Mouse (Mus musculus) adrenal gland, adult 18-20 months (tissue): ENCODE results near the gene Marveld3. TPM values are rescaled to one million over a fixed set of nuclear protein-coding genes. Genes with fewer than 3 reads are reported as not detected.

ENCODE experiments used
- DNase-seq, 2 experiments: peaks; one replicate each; pipeline ENCODE4 v3.0.0; 2021 to 2022; ENCODE audit warnings: low spot score in 2 of 2
- long read RNA-seq, 2 experiments: library from polyadenylated mRNA; stranded (forward); transcript quantifications; one replicate each; pipeline ENCODE4 v2.0.0; 2021
- total RNA-seq, 2 experiments: library from RNA; stranded (reverse); gene quantifications; 1 replicate in 1 of 2; 2 replicates in 1 of 2; pipeline ENCODE4 v1.2.3; 2021

Marveld3 gene
- under 1 TPM; 0.19 to 0.23 TPM for total RNA-seq
- long read RNA-seq, experiment 1, result 0 reads
- long read RNA-seq, experiment 2, result 0 reads

DNA sequence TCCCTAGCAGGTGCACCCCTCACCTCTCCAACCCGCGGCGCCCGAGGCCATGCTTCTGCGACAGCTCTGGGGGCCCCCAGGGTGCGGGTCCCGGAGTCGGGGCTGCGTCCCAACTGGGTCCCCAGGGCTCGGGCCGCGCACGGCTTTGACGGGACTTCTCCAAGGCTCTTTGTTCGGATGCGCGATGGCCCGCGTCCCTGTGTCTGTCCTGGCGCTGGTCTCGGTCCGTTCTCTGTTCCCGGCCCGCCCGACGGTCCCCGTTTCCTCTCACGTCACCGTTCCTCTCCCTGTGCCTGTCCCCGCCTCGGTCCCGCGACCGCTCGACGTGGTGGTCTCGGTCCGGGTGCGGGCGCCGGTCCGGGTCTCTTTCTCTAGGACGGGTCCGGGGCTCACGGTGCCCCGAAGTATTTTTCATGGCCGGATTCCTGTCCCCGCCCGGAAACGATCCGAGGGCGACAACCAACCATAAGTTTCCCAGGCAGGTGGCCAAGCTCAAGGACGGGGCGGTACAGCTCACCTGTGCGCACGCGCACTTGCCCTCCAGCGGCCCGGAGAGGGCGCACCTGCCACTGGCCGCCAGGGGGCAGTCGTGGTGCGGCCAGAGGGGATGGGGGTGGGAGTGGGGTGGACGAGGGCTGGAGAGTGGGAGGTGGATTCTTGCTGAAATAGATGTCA lies at the start of gene Marveld3:
Gene Marveld3 (minus strand): TSS at position 511 of the 675 bp plus-strand sequence.
- DNase-seq, result no peak

DNA sequence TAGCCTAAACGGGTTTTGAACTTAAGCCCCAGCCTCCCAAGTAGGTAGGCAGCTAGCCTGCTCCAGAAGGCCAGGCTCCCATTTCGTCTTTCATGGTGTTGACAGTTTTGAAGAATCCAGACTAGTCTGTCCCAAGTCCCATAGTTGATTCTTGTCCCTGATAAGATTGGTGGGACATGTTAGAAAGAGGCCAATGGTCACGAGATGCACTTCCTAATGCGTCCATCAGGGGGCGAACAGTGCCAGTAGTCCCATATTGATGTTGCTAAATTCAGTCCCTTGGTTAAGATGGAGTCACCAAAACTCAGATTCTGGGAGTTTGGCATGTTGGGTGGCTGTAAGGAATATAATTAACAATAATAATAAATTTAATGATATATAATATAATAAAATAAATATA lies 48.9 kb upstream of the Marveld3 start:
- peak; percentile 54 to 57 for DNase-seq

- DNase-seq, result no peak
These were observed 47.0 kb upstream of the Marveld3 start for GRCm38 (mm10) chr8:110008995-110009446.

- no peak for DNase-seq
These were observed 46.4 kb upstream of the Marveld3 start for GRCm38 (mm10) chr8:110008228-110008994.

DNA sequence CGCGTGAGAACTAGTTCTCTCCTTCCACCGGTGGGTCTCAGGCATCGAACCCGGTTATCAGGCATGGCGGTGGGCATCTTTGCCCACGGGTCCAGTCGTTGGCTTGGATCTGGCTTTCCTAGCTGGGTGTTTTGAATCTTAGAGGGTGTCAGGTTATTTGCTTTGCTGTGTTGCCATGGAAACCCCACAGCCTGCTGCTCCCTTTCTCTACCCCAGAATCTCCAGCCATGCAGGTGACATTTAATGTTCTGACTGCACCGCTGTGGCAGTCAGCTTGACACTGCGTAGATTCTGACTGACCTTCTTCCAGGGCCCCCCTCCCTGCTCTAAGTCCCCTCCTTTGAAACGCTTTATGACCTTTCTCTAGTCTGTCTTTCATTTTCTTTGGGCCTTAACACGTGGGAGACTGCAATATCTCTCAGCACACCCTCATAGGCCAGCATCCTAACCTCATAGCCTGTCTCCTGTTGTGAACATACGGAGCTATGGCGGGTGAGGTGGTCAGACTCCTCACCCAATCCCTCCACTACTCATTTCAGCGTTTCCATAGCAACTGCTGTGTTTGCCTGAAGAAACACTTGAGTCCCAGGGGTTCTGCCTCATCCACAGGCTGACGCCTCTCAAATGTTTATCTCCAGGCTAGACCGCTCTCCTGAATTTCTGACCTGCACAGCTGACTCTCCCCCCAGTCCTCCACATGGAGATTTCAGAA lies 44.5 kb upstream of the Marveld3 start:
- DNase-seq, result no peak

DNA sequence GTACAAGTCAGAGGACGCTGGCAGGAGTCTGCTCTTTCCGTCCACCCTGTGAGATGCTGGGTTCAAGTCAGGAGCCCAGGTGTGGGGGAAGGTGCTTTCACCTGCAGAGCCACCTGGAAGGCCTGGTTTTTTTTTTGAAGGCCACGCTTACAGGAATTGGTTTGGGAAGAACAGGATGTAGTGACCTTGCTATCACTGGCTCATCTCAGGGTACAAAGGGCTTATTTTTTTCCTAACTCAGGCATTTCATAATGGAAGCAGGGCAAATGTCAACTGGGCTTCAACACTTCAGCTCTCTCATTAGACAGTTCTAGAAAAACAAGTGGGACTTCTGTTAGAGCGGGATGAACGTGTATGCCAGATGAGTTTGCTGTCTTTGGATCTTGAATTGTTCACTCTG lies 42.3 kb upstream of the Marveld3 start:
- no peak for DNase-seq

DNA sequence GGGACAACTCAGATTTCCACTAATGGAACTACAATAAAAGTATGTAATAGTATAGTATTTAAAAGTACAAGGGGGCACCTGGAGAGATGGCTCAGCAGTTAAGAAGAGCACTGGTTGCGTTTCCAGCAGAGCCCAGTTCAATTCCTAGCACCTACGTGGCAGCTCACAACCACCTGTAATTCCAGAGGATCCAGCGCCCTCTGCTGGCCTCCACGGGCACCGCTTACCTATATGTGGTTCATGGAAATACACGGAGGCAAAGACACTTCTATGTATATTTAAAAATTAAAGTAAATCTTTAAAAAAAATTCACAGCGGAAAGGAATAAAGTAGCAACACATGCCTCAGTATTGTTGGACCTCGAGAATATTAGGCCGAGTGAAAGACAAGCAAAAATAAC lies 41.0 kb upstream of the Marveld3 start:
- DNase-seq, result peak; percentile 40 to 43

DNA sequence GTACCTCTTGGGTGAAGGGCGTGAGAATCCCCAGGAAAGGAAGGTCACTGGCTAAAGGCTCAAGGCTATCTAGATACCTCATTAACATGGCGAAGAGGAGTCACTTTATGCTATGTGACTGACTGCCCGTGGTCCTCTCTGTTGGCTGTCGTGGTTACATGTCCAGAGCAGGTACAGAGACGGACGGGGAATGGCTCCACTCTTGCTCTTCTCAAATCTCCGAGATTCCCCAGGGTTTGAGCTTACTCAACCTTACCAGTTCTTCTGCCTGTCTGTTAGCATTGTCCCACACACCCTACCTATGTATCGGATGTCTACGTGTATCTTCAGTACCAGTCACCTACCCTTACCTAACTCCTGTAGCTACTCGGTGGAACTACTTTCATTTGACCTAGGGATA lies 38.0 kb upstream of the Marveld3 start:
- DNase-seq, result no peak

GRCm38 (mm10) chr8:109998066-109998465 lies 36.1 kb upstream of the Marveld3 start:
- DNase-seq, result no peak

- no peak for DNase-seq
These were observed 35.4 kb upstream of the Marveld3 start for GRCm38 (mm10) chr8:109997381-109997780.

GRCm38 (mm10) chr8:109992951-109993350 lies 30.9 kb upstream of the Marveld3 start:
- no peak for DNase-seq

DNA sequence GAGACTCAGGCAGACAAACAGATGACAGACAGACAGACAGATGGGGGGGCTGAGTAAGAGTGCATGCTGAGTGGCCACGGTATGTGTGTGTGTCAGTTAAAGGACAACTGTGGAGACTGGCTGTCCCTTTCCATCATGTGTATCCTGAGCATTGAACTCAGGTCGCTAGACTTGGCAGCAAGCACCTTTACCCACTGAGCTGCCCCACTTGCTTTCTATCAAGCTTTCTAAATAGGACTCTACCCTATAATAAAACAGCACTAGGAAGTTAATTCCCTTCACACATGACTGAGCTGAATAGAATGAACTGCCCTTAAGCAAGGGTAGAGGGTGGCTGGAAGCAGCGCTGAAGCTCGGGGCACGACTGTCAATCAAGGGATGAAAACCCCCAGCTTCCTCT lies 30.2 kb upstream of the Marveld3 start:
- no peak for DNase-seq

GRCm38 (mm10) chr8:109990224-109990623 lies 28.2 kb upstream of the Marveld3 start, which contains the start of gene Tat:
TSS of gene Tat (plus strand) at chr8:109990437.
- DNase-seq, result no peak

- no peak for DNase-seq
These were observed 27.1 kb upstream of the Marveld3 start for GRCm38 (mm10) chr8:109989151-109989550.

GRCm38 (mm10) chr8:109987776-109988175 lies 25.8 kb upstream of the Marveld3 start:
- DNase-seq, result no peak

GRCm38 (mm10) chr8:109986384-109986783 lies 24.4 kb upstream of the Marveld3 start:
- DNase-seq, result no peak

GRCm38 (mm10) chr8:109983944-109984343 lies 21.9 kb upstream of the Marveld3 start:
- DNase-seq, result no peak

GRCm38 (mm10) chr8:109982386-109983105 lies 20.5 kb upstream of the Marveld3 start:
- no peak for DNase-seq

GRCm38 (mm10) chr8:109979339-109979738 lies 17.3 kb upstream of the Marveld3 start:
- no peak for DNase-seq

GRCm38 (mm10) chr8:109972901-109973300 lies 10.9 kb upstream of the Marveld3 start:
- no peak for DNase-seq

DNA sequence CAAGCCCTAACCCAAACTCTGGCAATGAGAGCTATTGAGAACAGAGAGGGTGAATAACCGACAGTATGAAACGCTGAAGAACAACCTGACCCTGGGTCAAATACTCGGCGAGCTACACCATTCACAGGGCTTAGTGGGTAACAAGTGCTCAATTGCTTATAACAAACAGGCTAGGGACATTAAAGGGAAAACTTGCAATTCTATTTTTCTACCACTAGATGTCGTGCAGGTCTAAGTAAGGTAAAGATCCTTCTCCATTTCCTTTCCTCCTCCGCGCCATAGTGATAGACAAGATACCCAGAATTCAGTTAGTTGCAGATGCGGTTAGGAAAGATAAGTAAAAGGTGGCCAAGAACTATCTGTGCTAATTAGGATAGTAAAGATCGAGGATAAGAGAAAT lies 8.3 kb upstream of the Marveld3 start:
- DNase-seq, result no peak
